Mouse (Mus musculus) c-Kit-positive CD71-positive TER-119-positive erythroid progenitor cells, embryonic 14.5 days (primary cell): ENCODE data around the gene BC024978.
A peak's percentile ranks its signal among the peaks of the same experiment; 100 is the strongest.

Source experiments
- DNase-seq: peaks from one replicate; pipeline ENCODE4 v3.0.0-alpha.2; 2013; ENCODE audit warnings: low spot score

The BC024978 gene

GRCm38 (mm10) chr7:27177942-27178323, 17.6 kb upstream of the BC024978 start:
- no peak for DNase-seq

GRCm38 (mm10) chr7:27178324-27179216, 17.0 kb upstream of the BC024978 start, which contains the start of gene Rab4b:
Rab4b (minus strand) TSS chr7:27178896.
- peak; percentile 99 for DNase-seq

- no peak for DNase-seq
These were observed 16.2 kb upstream of the BC024978 start for GRCm38 (mm10) chr7:27179217-27179918.

GRCm38 (mm10) chr7:27180036-27180435, 15.5 kb upstream of the BC024978 start:
- DNase-seq: no peak

GRCm38 (mm10) chr7:27180837-27181695, 14.5 kb upstream of the BC024978 start, which contains the start of the genes Gm21983 and Mia:
Gm21983 (minus strand) TSS chr7:27181086.
Mia (minus strand) TSS chr7:27181157.
- DNase-seq: no peak

- DNase-seq: no peak
These were observed 13.1 kb upstream of the BC024978 start for GRCm38 (mm10) chr7:27182498-27182897.

GRCm38 (mm10) chr7:27184964-27185363, 10.6 kb upstream of the BC024978 start:
- DNase-seq: peak; percentile 36

GRCm38 (mm10) chr7:27185986-27186385, 9.6 kb upstream of the BC024978 start:
- DNase-seq: no peak

GRCm38 (mm10) chr7:27189271-27189931, 6.2 kb upstream of the BC024978 start:
- no peak for DNase-seq

GRCm38 (mm10) chr7:27192434-27192833, 3.1 kb upstream of the BC024978 start:
- DNase-seq: no peak

- no peak for DNase-seq
These were observed 1.9 kb upstream of the BC024978 start for GRCm38 (mm10) chr7:27193731-27194130.

GRCm38 (mm10) chr7:27197136-27197535, 1.6 kb downstream of the BC024978 start:
- no peak for DNase-seq

GRCm38 (mm10) chr7:27197634-27198033, 2.1 kb downstream of the BC024978 start:
- no peak for DNase-seq

- DNase-seq: no peak
These were observed 2.8 kb downstream of the BC024978 start for GRCm38 (mm10) chr7:27198355-27198754.

GRCm38 (mm10) chr7:27198779-27199178, 3.2 kb downstream of the BC024978 start:
- no peak for DNase-seq

GRCm38 (mm10) chr7:27203730-27204449, 8.3 kb downstream of the BC024978 start:
- DNase-seq: no peak

GRCm38 (mm10) chr7:27212626-27213025, 17.0 kb downstream of the BC024978 start:
- no peak for DNase-seq

GRCm38 (mm10) chr7:27218586-27218985, 23.0 kb downstream of the BC024978 start:
- DNase-seq: no peak

- DNase-seq: no peak
These were observed 24.4 kb downstream of the BC024978 start for GRCm38 (mm10) chr7:27219937-27220336.

- DNase-seq: no peak
These were observed 26.4 kb downstream of the BC024978 start for GRCm38 (mm10) chr7:27221939-27222338.

- peak; percentile 64 for DNase-seq
These were observed 27.0 kb downstream of the BC024978 start for GRCm38 (mm10) chr7:27222538-27222937.
